Mouse (Mus musculus) G1E (cell line): ENCODE measurements around the gene Tbxas1.

ENCODE experiments used
- CTCF ChIP-seq: IDR thresholded peaks from 2 replicates; pipeline ENCODE4 v1.5.1; 2012; ENCODE audit warnings: low read depth, low read length, inconsistent platforms, mixed read lengths
- GATA1 ChIP-seq: IDR thresholded peaks from 2 replicates; pipeline ENCODE4 v1.6.1; 2012; ENCODE audit warnings: borderline replicate concordance, low read length, inconsistent platforms, mixed read lengths
- GATA2 ChIP-seq: IDR thresholded peaks from 2 replicates; pipeline ENCODE4 v1.6.1; 2012; ENCODE audit warnings: low read depth, low read length, inconsistent platforms, borderline replicate concordance
- TAL1 ChIP-seq: conservative IDR thresholded peaks from 2 replicates; pipeline ENCODE4 v1.6.1; 2012; ENCODE audit warnings: low read depth, low read length, inconsistent platforms, mixed read lengths

DNA sequence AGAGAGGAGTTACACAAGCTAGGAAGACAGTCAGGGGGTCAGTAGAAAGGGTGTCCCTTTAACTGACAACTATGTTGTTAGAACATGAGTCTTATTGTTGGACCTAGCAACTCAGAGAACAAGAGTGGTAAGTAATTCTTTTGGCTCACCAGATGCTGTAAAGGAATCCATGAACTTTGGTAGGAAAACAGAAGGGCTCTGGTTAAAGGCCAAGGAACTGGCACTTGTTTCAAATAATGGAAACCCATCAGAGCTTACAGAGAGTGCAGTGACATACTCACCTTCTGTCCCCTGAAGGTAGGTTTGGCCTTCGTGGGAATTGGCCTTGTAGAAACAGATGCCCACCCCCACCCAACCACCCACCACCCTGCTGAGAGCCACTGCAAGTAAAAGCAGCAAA lies 97.6 kb downstream of the Tbxas1 start:
- TF ChIP-seq GATA1 = no peak
- TF ChIP-seq CTCF = no peak
- TF ChIP-seq TAL1 = no peak
- TF ChIP-seq GATA2 = no peak
